Mouse (Mus musculus) spleen, adult 2 months (tissue): ENCODE results near the gene Brd1.

Experiments
- CTCF ChIP-seq: fragments of 200-500 bp; IDR thresholded peaks from 2 replicates; pipeline ENCODE4 v1.5.1; 2011; ENCODE audit warnings: mild to moderate bottlenecking, inconsistent platforms; ENCODE audit not compliant: insufficient read depth, insufficient read length, insufficient replicate concordance; ENCODE audit errors: extremely low read depth
- POLR2A ChIP-seq: fragments of 200-500 bp; IDR thresholded peaks from 2 replicates; pipeline ENCODE4 v1.6.1; 2011; ENCODE audit warnings: low read depth, low read length, inconsistent platforms

- TF ChIP-seq CTCF: no peak
- no peak for TF ChIP-seq POLR2A
Observed at GRCm38 (mm10) chr15:88755761-88756160, 21.7 kb upstream of the Brd1 start.
